Mouse (Mus musculus) testis, postnatal 10 days (tissue): ENCODE results near the gene Polr2m.
A peak's percentile ranks its signal among the peaks of the same experiment; 100 is the strongest.
"Not testable (repeated sequence)": the region's sequence is repeated elsewhere in the genome, so short reads cannot be mapped to it uniquely, and the experiment has no call there.

Source experiments
- DNase-seq: peaks from one replicate; pipeline ENCODE4 v3.0.0; 2021; ENCODE audit warnings: low spot score

Gene Polr2m

DNA sequence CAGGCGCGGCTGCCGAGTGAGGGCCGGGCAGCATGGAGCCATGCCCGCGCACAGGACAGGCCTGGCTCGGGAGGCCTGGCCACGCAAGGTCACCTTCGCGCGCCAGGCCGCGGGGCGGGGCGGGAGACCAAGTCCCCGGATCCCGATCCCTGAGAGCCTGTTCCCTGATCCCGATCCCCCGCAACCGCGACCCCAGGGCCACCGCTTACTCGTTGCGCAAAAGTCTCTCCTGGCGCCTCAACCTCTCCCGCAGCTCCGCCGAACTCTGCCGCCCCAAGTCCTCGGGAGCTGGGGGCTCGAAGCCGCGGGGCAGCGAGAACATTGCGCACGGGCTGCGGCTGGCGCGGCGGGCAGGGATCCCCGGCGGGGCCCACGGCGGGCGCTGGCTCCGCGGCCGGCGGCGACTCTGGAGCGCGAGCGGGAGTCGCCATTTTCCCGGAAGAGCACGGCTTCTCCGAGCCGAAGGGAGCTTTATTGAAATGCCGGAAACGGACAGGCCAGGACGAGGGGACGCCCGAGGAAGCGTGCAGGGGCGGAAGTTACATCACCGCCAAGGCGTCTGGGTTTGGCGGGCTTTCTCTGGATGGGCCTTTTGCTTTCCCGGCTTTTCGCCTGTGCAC lies at the start of gene Polr2m:
Polr2m (minus strand) TSS at position 461 of the 620 bp plus-strand sequence.
- peak; percentile 97 for DNase-seq

- DNase-seq, result no peak
Measured at GRCm38 (mm10) chr9:71535036-71535435, 49.3 kb upstream of the Polr2m start.

- DNase-seq, result peak; percentile 62
Measured at GRCm38 (mm10) chr9:71529960-71530359, 44.2 kb upstream of the Polr2m start.

DNA sequence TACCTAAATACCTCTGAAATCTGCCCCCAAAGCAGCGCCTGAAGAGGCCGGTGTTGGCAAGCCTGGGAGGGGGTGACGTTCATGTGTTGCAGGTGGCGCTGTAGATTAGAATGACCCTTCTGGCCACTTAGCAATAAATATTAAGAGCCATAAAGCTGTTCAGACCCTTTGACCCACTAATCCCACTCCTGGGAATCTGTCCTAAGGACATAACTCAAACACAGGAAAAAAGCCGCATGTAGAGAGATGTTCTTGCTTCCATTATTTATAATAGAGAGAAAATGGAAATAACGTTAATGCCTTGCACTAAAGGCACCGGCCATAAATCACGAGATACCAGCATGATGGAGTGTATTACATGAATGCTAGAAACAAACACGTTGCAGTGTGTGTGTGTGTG lies 41.7 kb upstream of the Polr2m start:
- no peak for DNase-seq

DNA sequence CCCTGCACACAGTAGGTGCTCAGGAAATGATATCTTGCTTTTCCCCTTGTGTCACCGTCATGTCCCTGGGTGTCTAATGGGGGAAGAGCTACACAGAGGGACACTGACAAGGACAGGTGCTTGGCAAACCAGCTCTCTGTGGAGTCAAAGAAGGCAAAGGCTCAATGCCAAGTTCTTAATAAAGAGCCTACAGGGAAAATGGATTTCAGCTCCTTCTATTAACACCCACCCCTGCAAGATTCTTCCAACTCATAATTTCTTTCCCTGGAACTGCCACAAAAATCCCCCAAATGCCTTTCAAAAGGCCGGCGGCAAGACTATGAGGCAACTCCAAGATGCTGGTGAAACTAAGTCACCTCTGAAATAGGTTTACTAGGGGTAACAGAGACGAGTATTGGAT lies 38.2 kb upstream of the Polr2m start:
- DNase-seq, result no peak

GRCm38 (mm10) chr9:71519836-71520235 lies 34.1 kb upstream of the Polr2m start:
- no peak for DNase-seq

GRCm38 (mm10) chr9:71517487-71517886 lies 31.8 kb upstream of the Polr2m start:
- no peak for DNase-seq

- DNase-seq, result no peak
Measured at GRCm38 (mm10) chr9:71515862-71516261, 30.1 kb upstream of the Polr2m start.

DNA sequence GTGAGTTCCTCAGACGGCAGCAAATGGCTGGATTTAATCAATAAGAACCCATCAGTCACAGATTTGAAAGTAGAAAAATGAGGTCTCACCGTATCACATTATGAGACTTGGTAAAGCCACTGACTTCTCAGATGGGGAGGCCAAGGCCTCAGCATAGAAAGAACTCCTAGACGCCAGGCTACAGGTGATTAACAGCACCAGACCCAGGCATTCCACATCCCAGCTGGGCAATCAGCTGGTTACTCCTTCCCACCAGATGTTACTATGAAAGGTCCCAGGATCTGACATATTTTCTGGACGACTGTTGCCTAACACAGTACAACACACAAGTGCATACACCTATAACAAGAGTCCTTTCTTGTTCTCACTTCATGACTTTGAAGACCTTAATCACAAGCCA lies 27.8 kb upstream of the Polr2m start:
- no peak for DNase-seq

DNA sequence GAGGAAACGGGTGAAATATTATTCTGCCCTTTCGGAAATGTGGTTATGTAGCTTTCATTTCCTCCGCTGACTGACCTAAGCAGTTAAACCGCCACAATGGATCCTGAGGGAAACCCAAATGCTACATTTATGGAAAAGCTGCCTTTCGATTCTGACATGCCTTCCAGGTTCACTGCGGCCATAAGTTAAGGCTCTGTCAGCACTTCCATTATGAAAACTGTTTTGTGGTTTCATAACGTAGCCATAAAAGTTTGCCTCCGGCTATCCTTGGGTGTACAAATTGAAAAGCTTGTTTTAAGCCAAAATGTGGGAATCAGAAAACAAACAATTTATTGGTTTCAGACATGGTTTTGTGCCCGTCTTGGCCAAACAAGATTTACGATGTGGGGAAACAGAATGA lies 27.2 kb upstream of the Polr2m start:
- DNase-seq, result no peak

GRCm38 (mm10) chr9:71498391-71499182 lies 12.9 kb upstream of the Polr2m start:
- DNase-seq, result no peak

DNA sequence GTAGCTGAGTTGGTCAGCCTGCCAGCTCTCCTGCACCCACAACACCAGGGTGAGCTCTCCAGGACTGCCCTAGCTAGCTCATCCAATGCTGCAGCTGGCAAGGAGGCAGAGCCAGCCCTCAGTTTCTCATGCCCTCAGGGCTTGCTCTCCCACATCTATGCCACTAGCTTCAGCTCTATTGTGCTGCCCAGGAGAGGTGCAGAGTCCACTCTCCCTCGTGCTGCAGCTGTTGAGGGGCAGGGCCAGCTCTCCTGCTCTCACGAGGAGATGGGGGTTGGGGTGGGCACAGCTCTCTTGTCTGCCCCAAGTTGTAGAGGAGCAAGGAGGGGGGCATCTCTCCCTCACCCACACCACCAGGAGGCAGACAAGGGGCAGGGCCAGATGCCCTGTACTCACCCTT lies 10.9 kb upstream of the Polr2m start:
- no peak for DNase-seq

DNA sequence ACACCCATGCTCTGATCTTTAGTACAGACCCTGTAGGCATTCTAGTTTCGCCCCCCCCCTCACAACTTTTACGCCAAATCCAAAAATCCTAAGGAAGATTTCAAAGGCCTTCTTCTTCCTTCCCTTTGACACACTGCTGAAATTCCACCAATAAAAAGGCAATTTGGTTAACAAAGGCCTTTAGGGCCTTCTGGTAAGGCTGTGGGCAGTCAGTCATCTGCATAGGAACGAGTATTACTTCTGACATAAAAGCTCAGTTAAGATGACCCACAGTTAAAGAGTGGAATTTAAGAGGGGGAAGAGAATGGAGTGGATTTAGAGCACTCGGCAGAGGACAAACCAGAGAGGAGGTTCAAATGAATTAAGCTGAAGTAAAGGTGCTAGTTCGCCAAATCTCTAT lies 8.0 kb upstream of the Polr2m start:
- DNase-seq, result no peak

DNA sequence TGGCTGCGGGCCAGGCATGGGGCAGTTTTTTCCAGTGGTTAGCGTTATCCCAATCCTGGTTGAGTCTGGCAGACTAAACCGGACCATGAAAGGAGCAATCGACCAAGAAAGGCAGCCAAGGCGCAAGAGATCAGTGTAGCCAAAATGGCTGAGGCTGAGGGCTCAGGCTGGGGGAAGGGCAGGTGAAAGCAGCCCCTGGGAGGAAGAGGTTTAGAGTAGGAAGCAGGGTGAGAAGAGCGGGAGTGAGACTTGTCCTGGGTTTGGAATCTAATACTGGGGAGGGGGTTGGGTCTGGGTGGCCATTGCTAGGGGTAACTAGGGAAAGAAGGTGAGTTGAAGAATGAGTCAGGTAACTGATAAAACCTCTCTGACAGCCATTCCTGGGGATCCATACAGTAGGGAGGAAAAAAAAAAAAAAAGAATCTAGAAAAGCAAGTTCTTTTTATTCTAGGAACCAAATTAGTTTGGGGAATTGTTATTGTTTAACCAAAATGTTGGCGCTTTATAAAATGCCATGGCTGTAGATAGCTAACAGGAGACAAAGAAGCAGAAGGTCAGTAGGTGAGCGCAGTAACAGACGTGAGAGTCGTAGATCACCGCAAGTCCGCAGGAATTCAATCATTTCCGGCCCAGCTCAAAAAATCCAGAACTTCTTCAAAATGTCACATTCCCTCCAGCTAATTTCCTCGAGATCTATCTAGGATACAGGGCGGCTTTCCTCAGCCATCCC lies 6.7 kb upstream of the Polr2m start:
- DNase-seq, result no peak

GRCm38 (mm10) chr9:71490076-71490475 lies 4.3 kb upstream of the Polr2m start:
- DNase-seq, result no peak

DNA sequence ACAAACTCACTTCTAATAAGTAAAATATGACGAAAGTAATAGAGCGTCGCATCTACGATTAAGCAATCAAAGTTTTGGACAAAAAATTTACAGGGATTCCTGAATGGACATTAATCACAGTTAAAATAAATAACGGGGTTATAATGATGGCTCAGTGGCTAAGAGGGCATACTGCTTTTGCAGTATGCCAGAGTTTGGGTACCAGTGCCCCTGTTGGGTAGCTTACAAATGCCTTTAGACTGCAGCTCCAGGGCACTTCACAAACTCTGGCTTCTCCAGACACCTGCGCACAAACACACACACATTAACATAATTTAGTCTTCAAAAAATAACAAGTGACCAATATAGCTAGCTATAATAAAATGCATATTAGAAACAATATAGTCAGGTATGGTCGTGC lies 392 bp upstream of the Polr2m start:
- DNase-seq, result no peak

- no peak for DNase-seq
Measured at GRCm38 (mm10) chr9:71484871-71485474, 762 bp downstream of the Polr2m start.

- not testable (repeated sequence) for DNase-seq
Measured at GRCm38 (mm10) chr9:71483872-71484271, 1.9 kb downstream of the Polr2m start.

DNA sequence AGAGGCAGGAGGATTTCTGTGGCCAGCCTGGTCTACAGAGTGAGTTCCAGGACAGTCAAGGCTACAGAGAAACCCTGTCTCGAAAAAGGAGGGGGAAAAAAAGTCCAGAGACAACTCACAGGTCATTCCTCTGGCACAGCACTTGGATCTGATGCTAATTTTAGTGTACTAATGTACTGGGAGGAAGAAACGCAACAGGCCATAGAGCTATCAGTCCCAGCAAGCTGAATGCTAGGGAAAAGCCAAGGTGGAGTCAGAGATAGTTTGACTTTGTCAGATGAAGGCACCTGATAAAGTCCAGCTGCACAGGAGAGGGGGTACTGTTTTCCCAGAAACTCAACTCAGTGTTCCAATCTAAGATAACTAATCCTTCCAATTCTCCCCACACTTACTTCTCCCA lies 5.4 kb downstream of the Polr2m start:
- no peak for DNase-seq

DNA sequence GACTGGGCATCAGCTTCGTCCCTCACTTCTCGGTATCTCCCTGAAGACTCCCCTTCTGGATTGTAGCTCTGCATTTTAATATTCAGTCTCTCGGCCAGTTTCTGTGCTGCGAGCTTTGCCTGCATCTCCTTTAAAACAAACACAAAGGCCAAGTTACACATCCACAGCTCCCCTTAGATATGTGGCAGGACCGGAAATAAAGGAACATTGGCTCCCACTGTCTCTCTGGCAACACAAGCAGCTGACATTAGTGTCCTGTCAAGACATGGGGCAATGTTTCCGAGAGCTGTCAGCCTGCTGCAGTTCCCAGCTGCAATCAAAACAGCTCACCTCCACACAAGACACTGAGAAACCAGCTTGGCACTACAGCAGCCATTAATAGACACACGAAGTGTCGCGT lies 6.3 kb downstream of the Polr2m start:
- no peak for DNase-seq

GRCm38 (mm10) chr9:71478596-71478995 lies 7.1 kb downstream of the Polr2m start:
- DNase-seq, result no peak

DNA sequence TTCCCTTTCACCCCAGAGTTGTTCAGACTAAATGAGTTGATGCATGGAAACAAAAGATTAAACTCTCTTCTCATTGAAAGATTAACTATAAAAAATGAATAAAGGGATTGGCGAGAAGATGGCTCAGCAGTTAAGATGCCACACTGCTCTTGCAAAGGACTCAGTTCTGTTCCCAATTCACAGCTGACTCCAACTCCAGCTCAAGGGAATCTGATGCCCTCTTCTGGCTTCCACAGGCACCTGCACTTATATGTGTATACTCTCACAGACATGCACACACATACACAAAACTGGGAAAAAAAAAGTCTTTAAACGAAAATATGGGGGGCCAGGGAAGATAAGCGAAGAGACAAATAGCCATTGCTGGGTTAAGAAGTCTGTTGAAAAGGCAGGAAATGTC lies 9.1 kb downstream of the Polr2m start:
- DNase-seq, result no peak

GRCm38 (mm10) chr9:71475536-71475935 lies 10.2 kb downstream of the Polr2m start:
- DNase-seq, result no peak
